Comparison of ENCODE assay signal across 10 mouse cellular contexts in genomic region chr1:133240881-133241280, GRCm38 (mm10).
A peak's percentile ranks its signal among the peaks of the same experiment; 100 is the strongest.
DNase-seq lines count a peak whose midpoint lies in the region; ATAC-seq lines count a peak whose summit lies in the region.
"Had no signal": no experiment of that assay in that cellular context is flagged by ENCODE, and none has a peak within 500 bp of the region (broad histone marks: within the 10 kb centered on the region; RNA-seq: fewer than 3 reads in every experiment).

No protein-coding gene starts in this region.

- 82% methylated on average over 3 of the region's 3 CpGs for WGBS in midbrain, embryonic 10.5 days
- 80% methylated on average over 3 of the region's 3 CpGs for WGBS in midbrain, embryonic 13.5 days
- 25% methylated on average over 3 of the region's 3 CpGs for WGBS in heart, embryonic 12.5 days
- 34% methylated on average over 3 of the region's 3 CpGs for WGBS in stomach, embryonic 15.5 days

- peaks cover 13% of the 10 kb centered on the region for H3K36me3 ChIP-seq in midbrain, embryonic 10.5 days
- peaks cover 6% of the 10 kb centered on the region for H3K36me3 ChIP-seq in midbrain, embryonic 13.5 days
- no peaks in the 10 kb centered on the region for H3K36me3 ChIP-seq in heart, embryonic 12.5 days
- no peaks in the 10 kb centered on the region for H3K36me3 ChIP-seq in stomach, embryonic 15.5 days
- H3K36me3 ChIP-seq: midbrain, embryonic 15.5 days had no signal

- no peak for DNase-seq in midbrain, embryonic 10.5 days (ENCODE audit: low spot score)
- peak; percentile 83 for DNase-seq in kidney, postnatal 10 days
- DNase-seq in thymus, postnatal 10 days (ENCODE audit: low spot score in 2 of 2) = no peak
- no peak for DNase-seq in spleen, adult 12 weeks (ENCODE audit: low spot score)
- DNase-seq: right cerebral cortex, adult 18-20 months had no signal

- H3K27me3 ChIP-seq in midbrain, embryonic 10.5 days (ENCODE audit: low read depth, poor library complexity, severe bottlenecking) = no peaks in the 10 kb centered on the region
- H3K27me3 ChIP-seq in midbrain, embryonic 13.5 days = no peaks in the 10 kb centered on the region
- no peaks in the 10 kb centered on the region for H3K27me3 ChIP-seq in heart, embryonic 12.5 days (replicated peaks)
- no peaks in the 10 kb centered on the region for H3K27me3 ChIP-seq in stomach, embryonic 15.5 days (replicated peaks)
- H3K27me3 ChIP-seq: midbrain, embryonic 15.5 days had no signal

- H3K4me2 ChIP-seq in midbrain, embryonic 13.5 days (replicated peaks) = no peak overlapping the region
- no peak overlapping the region for H3K4me2 ChIP-seq in heart, embryonic 12.5 days
- H3K4me2 ChIP-seq in stomach, embryonic 15.5 days = peak overlapping the region; percentile 34
- H3K4me2 ChIP-seq: midbrain, embryonic 15.5 days had no signal

- H3K27ac ChIP-seq in midbrain, embryonic 10.5 days (replicated peaks) = 0 out of 2 replicates have a peak overlapping the region, but pooled peaks have one; percentile 34
- no peak overlapping the region for H3K27ac ChIP-seq in midbrain, embryonic 13.5 days
- H3K27ac ChIP-seq in heart, embryonic 12.5 days (ENCODE audit: poor library complexity, severe bottlenecking) = peak overlapping the region; percentile 56
- H3K27ac ChIP-seq in stomach, embryonic 15.5 days = peak overlapping the region; percentile 52
- H3K27ac ChIP-seq: midbrain, embryonic 15.5 days had no signal

- H3K9ac ChIP-seq in midbrain, embryonic 13.5 days (replicated peaks) = no peak overlapping the region
- H3K9ac ChIP-seq in heart, embryonic 12.5 days = no peak overlapping the region
- no peak overlapping the region for H3K9ac ChIP-seq in stomach, embryonic 15.5 days
- H3K9ac ChIP-seq: midbrain, embryonic 15.5 days had no signal

- ATAC-seq in midbrain, embryonic 13.5 days = no peak
- 0 out of 2 replicates have a peak, but pooled peaks have one; percentile 26 for ATAC-seq in heart, embryonic 12.5 days (ENCODE audit: insufficient number of reproducible peaks, low FRiP score)
- no peak for ATAC-seq in stomach, embryonic 15.5 days (ENCODE audit: insufficient read depth, low FRiP score, low read depth)
- no peak for ATAC-seq in activated CD4-positive, CD25-positive, alpha-beta regulatory T cell, adult 4 months
- ATAC-seq: midbrain, embryonic 15.5 days had no signal

- no peak overlapping the region for H3K4me3 ChIP-seq in midbrain, embryonic 10.5 days
- no peak overlapping the region for H3K4me3 ChIP-seq in midbrain, embryonic 13.5 days (replicated peaks)
- no peak overlapping the region for H3K4me3 ChIP-seq in heart, embryonic 12.5 days
- no peak overlapping the region for H3K4me3 ChIP-seq in stomach, embryonic 15.5 days (replicated peaks)
- H3K4me3 ChIP-seq: midbrain, embryonic 15.5 days had no signal

- no peaks in the 10 kb centered on the region for H3K9me3 ChIP-seq in midbrain, embryonic 10.5 days (replicated peaks)
- no peaks in the 10 kb centered on the region for H3K9me3 ChIP-seq in midbrain, embryonic 13.5 days
- H3K9me3 ChIP-seq in heart, embryonic 12.5 days (replicated peaks) = no peaks in the 10 kb centered on the region
- H3K9me3 ChIP-seq in stomach, embryonic 15.5 days = no peaks in the 10 kb centered on the region
- H3K9me3 ChIP-seq: midbrain, embryonic 15.5 days had no signal

- peaks cover 71% of the 10 kb centered on the region for H3K4me1 ChIP-seq in midbrain, embryonic 10.5 days
- H3K4me1 ChIP-seq in midbrain, embryonic 13.5 days (replicated peaks) = peaks cover 57% of the 10 kb centered on the region
- H3K4me1 ChIP-seq in heart, embryonic 12.5 days (replicated peaks) = peaks cover 75% of the 10 kb centered on the region
- H3K4me1 ChIP-seq in stomach, embryonic 15.5 days = peaks cover 45% of the 10 kb centered on the region
